Mouse (Mus musculus): Measurements from ENCODE around the gene Myzap. TPM values are rescaled to one million over a fixed set of nuclear protein-coding genes. Genes with fewer than 3 reads are reported as not detected.

Myzap gene
- polyA plus RNA-seq, 1 experiment from 2014 or later, result 7.4 TPM

GRCm38 (mm10) chr9:71589771-71590170, 2.4 kb downstream of the Myzap start:
- Histone ChIP-seq H3K9ac (ENCODE audit: low read length) (no peak overlapping the region), H3K27me3 (ENCODE audit: control insufficient read depth, insufficient read depth, low read length) (no peaks in the 10 kb centered on the region), H3K27ac (ENCODE audit: low read depth, low read length) (no peak overlapping the region), H3K4me1 (ENCODE audit: control insufficient read depth, insufficient read depth, low read length) (no peaks in the 10 kb centered on the region), H3K4me3 (ENCODE audit: low read depth, low read length) (no peak overlapping the region), H3K9me3 (ENCODE audit: control insufficient read depth, low read length) (no peaks in the 10 kb centered on the region), H3K36me3 (ENCODE audit: control insufficient read depth, insufficient read depth, low read length) (no peaks in the 10 kb centered on the region), H3K4me2 (ENCODE audit: low read depth) (no peak overlapping the region)
- no peak for DNase-seq (ENCODE audit: low spot score)
- ATAC-seq (ENCODE audit: insufficient read depth, low FRiP score, low TSS enrichment), result no peak
- 76% methylated on average over 7 of the region's 7 CpGs for WGBS

- ATAC-seq (ENCODE audit: insufficient read depth, low FRiP score, low TSS enrichment) (no peak), DNase-seq (ENCODE audit: low spot score) (no peak)
- Histone ChIP-seq H3K4me2 (ENCODE audit: low read depth) (no peak overlapping the region), H3K4me1 (ENCODE audit: control insufficient read depth, insufficient read depth, low read length) (no peaks in the 10 kb centered on the region), H3K9me3 (ENCODE audit: control insufficient read depth, low read length) (no peaks in the 10 kb centered on the region), H3K4me3 (ENCODE audit: low read depth, low read length) (no peak overlapping the region), H3K9ac (ENCODE audit: low read length) (no peak overlapping the region), H3K36me3 (ENCODE audit: control insufficient read depth, insufficient read depth, low read length) (no peaks in the 10 kb centered on the region), H3K27me3 (ENCODE audit: control insufficient read depth, insufficient read depth, low read length) (no peaks in the 10 kb centered on the region), H3K27ac (ENCODE audit: low read depth, low read length) (no peak overlapping the region)
- WGBS, result 79% methylated on average over 2 of the region's 2 CpGs
Observed at GRCm38 (mm10) chr9:71588930-71589592, 3.1 kb downstream of the Myzap start.

DNA sequence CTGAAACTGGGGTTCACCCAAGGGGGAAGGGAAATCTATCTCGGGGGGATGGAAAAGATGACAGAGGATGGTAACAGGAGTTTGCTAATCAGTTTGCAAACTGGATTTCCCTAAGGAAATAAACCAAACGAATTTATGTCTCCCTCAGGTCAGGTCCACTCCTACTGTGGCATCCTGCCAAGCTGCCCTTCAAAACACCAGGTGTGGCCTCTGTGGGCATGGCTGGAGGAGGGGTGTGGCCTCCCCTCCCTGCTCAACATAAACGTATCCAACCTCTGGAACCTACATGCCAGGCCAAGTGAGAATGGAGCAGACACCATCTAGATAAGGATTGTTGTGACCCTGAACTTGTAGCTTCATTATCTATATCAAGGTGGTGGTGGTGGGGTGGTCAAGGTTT, 5.8 kb downstream of the Myzap start:
- Histone ChIP-seq H3K9ac (ENCODE audit: low read length) (no peak overlapping the region), H3K4me3 (ENCODE audit: low read depth, low read length) (no peak overlapping the region), H3K27me3 (ENCODE audit: control insufficient read depth, insufficient read depth, low read length) (no peaks in the 10 kb centered on the region), H3K27ac (ENCODE audit: low read depth, low read length) (no peak overlapping the region), H3K4me2 (ENCODE audit: low read depth) (no peak overlapping the region), H3K36me3 (ENCODE audit: control insufficient read depth, insufficient read depth, low read length) (no peaks in the 10 kb centered on the region), H3K9me3 (ENCODE audit: control insufficient read depth, low read length) (no peaks in the 10 kb centered on the region), H3K4me1 (ENCODE audit: control insufficient read depth, insufficient read depth, low read length) (no peaks in the 10 kb centered on the region)
- ATAC-seq (ENCODE audit: insufficient read depth, low FRiP score, low TSS enrichment) (no peak), DNase-seq (ENCODE audit: low spot score) (no peak)
- 60% methylated on average over 3 of the region's 3 CpGs for WGBS

DNA sequence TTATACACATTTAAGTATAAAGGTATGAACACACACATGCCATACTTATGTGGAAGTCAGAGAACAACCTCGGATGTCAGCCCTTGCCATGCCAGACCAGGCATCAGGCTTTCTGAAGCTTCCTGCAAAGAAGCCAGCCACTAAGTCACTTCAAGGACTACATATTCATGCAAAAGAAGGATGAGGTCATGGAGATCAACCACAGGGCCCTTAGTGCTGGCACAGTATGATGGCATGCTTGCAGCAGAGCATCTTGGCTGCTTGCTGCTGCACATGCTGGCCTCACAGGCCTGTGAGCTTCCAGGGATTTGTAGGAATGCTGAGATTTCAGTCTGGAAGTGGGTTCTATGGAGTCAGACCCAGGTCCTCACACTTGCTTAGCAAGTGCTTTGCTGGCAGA, 9.4 kb downstream of the Myzap start:
- no peak overlapping the region for H3K4me2 ChIP-seq (ENCODE audit: low read depth)
- no peaks in the 10 kb centered on the region for H3K36me3 ChIP-seq (ENCODE audit: control insufficient read depth, insufficient read depth, low read length)
- H3K27me3 ChIP-seq (ENCODE audit: control insufficient read depth, insufficient read depth, low read length), result no peaks in the 10 kb centered on the region
- H3K9ac ChIP-seq (ENCODE audit: low read length), result no peak overlapping the region
- ATAC-seq (ENCODE audit: insufficient read depth, low FRiP score, low TSS enrichment) (no peak), DNase-seq (ENCODE audit: low spot score) (no peak)
- H3K4me1 ChIP-seq (ENCODE audit: control insufficient read depth, insufficient read depth, low read length), result no peaks in the 10 kb centered on the region
- H3K27ac ChIP-seq (ENCODE audit: low read depth, low read length), result no peak overlapping the region
- WGBS, result 91% methylated on average over 1 of the region's 1 CpGs
- H3K9me3 ChIP-seq (ENCODE audit: control insufficient read depth, low read length), result no peaks in the 10 kb centered on the region
- H3K4me3 ChIP-seq (ENCODE audit: low read depth, low read length), result no peak overlapping the region

DNA sequence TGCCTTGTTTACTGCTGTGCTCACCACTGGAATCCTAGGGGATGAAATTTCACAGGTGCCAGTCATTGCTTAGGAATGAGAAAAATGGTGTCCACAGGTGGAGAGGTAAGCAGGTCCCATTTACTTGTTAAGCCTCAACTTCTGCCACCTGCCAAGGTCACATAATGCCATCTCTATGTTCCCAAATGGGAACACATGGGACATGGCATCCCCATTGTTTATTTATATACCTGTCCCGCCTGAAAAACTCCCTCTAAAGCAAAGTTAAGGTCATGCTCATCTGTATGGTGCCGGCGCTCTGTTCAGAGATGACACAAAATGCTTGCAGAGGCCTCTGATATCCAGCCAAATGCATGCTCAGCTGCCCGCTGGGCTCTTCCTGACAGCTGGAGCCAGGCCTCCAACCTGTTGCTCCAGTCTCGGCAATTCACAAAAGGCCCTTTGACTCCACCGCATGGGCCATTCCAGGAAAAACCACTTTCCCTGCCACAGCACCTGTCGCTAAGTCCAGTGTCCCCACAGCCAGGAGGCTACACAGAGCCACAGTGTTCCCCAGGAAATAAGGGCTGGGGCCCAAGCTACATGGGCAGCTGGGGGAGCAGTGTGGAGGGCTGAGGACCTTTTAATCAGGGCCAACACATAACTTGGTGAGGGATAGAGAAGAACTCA, 13.1 kb downstream of the Myzap start:
- Histone ChIP-seq H3K9me3 (ENCODE audit: control insufficient read depth, low read length) (no peaks in the 10 kb centered on the region), H3K4me2 (ENCODE audit: low read depth) (no peak overlapping the region), H3K9ac (ENCODE audit: low read length) (no peak overlapping the region), H3K27me3 (ENCODE audit: control insufficient read depth, insufficient read depth, low read length) (no peaks in the 10 kb centered on the region), H3K4me3 (ENCODE audit: low read depth, low read length) (no peak overlapping the region), H3K4me1 (ENCODE audit: control insufficient read depth, insufficient read depth, low read length) (no peaks in the 10 kb centered on the region), H3K27ac (ENCODE audit: low read depth, low read length) (no peak overlapping the region), H3K36me3 (ENCODE audit: control insufficient read depth, insufficient read depth, low read length) (no peaks in the 10 kb centered on the region)
- 68% methylated on average over 7 of the region's 7 CpGs for WGBS
- DNase-seq (ENCODE audit: low spot score), result no peak
- ATAC-seq (ENCODE audit: insufficient read depth, low FRiP score, low TSS enrichment), result no peak

GRCm38 (mm10) chr9:71574440-71574839, 17.7 kb downstream of the Myzap start:
- H3K9ac ChIP-seq (ENCODE audit: low read length), result no peak overlapping the region
- H3K4me1 ChIP-seq (ENCODE audit: control insufficient read depth, insufficient read depth, low read length), result no peaks in the 10 kb centered on the region; the same call in 1 of the 2 replicates
- no peak overlapping the region for H3K27ac ChIP-seq (ENCODE audit: low read depth, low read length)
- no peak for DNase-seq (ENCODE audit: low spot score)
- no peak overlapping the region for H3K4me3 ChIP-seq (ENCODE audit: low read depth, low read length)
- no peaks in the 10 kb centered on the region for H3K36me3 ChIP-seq (ENCODE audit: control insufficient read depth, insufficient read depth, low read length)
- no peak for ATAC-seq (ENCODE audit: insufficient read depth, low FRiP score, low TSS enrichment)
- no peaks in the 10 kb centered on the region for H3K27me3 ChIP-seq (ENCODE audit: control insufficient read depth, insufficient read depth, low read length)
- 89% methylated on average over 3 of the region's 3 CpGs for WGBS
- H3K9me3 ChIP-seq (ENCODE audit: control insufficient read depth, low read length), result no peaks in the 10 kb centered on the region
- no peak overlapping the region for H3K4me2 ChIP-seq (ENCODE audit: low read depth)

DNA sequence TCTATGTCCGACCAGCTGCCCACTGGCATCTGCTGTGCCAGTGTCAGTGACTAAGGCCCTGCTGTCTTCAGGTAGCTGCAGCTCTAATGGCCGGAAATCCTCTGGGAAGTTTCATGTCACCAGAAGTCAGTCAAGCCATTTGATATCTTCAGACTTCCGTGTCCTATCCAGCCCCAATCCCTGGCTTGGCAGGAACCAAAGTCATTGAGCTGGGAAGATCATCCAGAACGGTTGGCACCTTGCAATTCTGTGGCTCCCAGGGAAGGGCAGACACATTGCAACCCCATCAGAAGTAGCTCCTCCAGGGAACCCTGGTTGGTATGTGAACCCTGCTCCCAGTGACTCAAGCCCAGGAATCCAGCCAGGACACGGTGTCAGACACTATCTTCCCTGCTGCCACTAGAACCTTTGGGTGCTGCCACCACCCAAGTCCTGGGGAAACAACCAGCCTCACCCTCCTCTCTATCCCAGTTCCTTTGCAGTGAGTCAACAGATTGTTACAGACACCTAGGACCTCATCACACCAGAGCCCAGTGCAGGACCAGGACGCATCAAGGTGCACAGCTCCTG, 18.3 kb downstream of the Myzap start:
- ATAC-seq (ENCODE audit: insufficient read depth, low FRiP score, low TSS enrichment), result no peak
- no peaks in the 10 kb centered on the region for H3K36me3 ChIP-seq (ENCODE audit: control insufficient read depth, insufficient read depth, low read length)
- H3K4me1 ChIP-seq (ENCODE audit: control insufficient read depth, insufficient read depth, low read length), result no peaks in the 10 kb centered on the region; the same call in 1 of the 2 replicates
- no peaks in the 10 kb centered on the region for H3K9me3 ChIP-seq (ENCODE audit: control insufficient read depth, low read length)
- WGBS, result 83% methylated on average over 6 of the region's 6 CpGs
- no peak overlapping the region for H3K4me3 ChIP-seq (ENCODE audit: low read depth, low read length)
- H3K27ac ChIP-seq (ENCODE audit: low read depth, low read length), result no peak overlapping the region
- no peaks in the 10 kb centered on the region for H3K27me3 ChIP-seq (ENCODE audit: control insufficient read depth, insufficient read depth, low read length)
- H3K4me2 ChIP-seq (ENCODE audit: low read depth), result no peak overlapping the region
- H3K9ac ChIP-seq (ENCODE audit: low read length), result no peak overlapping the region
- no peak for DNase-seq (ENCODE audit: low spot score)

DNA sequence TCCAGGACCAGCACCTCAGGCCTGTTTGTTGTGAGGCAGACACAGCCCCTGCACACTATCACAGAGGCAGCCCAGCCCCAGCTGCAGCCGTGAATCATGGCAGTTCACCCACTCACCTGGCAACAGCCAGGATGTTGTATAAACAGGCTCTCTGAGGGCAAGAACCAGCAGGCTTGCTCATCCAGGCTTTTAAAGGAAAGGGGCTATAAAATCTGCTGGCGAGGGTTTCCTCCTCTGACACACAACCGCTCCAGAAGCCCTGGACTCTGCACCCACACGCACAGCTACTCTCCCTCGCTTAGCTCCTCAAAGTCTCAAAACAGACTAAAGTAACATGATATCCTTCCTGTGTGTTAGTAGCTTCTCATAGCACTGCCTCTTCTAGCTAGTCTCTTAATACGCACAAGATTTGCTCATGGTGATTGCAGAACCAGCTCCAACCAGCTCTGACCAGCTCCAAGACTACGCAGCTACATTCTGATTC, 21.0 kb downstream of the Myzap start:
- DNase-seq (ENCODE audit: low spot score) (no peak), ATAC-seq (ENCODE audit: insufficient read depth, low FRiP score, low TSS enrichment) (no peak)
- 50% methylated on average over 7 of the region's 7 CpGs for WGBS
- Histone ChIP-seq H3K4me2 (ENCODE audit: low read depth) (no peak overlapping the region), H3K9ac (ENCODE audit: low read length) (no peak overlapping the region), H3K4me3 (ENCODE audit: low read depth, low read length) (no peak overlapping the region), H3K27me3 (ENCODE audit: control insufficient read depth, insufficient read depth, low read length) (no peaks in the 10 kb centered on the region), H3K9me3 (ENCODE audit: control insufficient read depth, low read length) (no peaks in the 10 kb centered on the region), H3K4me1 (ENCODE audit: control insufficient read depth, insufficient read depth, low read length) (no peaks in the 10 kb centered on the region; the same call in 1 of the 2 replicates), H3K27ac (ENCODE audit: low read depth, low read length) (no peak overlapping the region), H3K36me3 (ENCODE audit: control insufficient read depth, insufficient read depth, low read length) (no peaks in the 10 kb centered on the region)

DNA sequence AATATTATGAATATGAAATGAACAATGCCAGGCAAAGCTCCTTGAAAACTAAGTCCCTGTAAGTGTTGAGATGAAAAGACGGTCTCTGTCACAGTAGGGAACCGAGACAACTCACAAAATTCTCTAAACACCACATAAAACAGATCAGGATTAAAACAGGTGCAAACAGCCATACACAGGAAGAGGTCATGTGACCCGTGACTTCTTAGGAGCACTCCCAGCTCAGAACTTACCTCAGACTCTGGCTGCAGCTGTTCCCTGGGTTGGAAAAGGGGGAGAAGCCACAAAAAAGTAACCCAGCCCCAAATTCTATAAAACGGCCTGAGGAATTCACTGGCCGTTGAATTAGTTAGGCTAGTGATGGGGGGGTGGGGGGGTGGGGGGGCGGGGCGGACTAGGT, 22.0 kb downstream of the Myzap start:
- H3K4me3 ChIP-seq (ENCODE audit: low read depth, low read length), result no peak overlapping the region
- H3K27me3 ChIP-seq (ENCODE audit: control insufficient read depth, insufficient read depth, low read length), result no peaks in the 10 kb centered on the region
- no peak overlapping the region for H3K9ac ChIP-seq (ENCODE audit: low read length)
- H3K4me2 ChIP-seq (ENCODE audit: low read depth), result no peak overlapping the region
- no peaks in the 10 kb centered on the region for H3K36me3 ChIP-seq (ENCODE audit: control insufficient read depth, insufficient read depth, low read length)
- DNase-seq (ENCODE audit: low spot score), result no peak
- no peaks in the 10 kb centered on the region; the same call in 1 of the 2 replicates for H3K4me1 ChIP-seq (ENCODE audit: control insufficient read depth, insufficient read depth, low read length)
- ATAC-seq (ENCODE audit: insufficient read depth, low FRiP score, low TSS enrichment), result no peak
- no peak overlapping the region for H3K27ac ChIP-seq (ENCODE audit: low read depth, low read length)
- H3K9me3 ChIP-seq (ENCODE audit: control insufficient read depth, low read length), result no peaks in the 10 kb centered on the region
- 68% methylated on average over 7 of the region's 7 CpGs for WGBS

Measured in neural tube, embryonic 11.5 days (tissue).